Mouse (Mus musculus): ENCODE measurements around the gene Mamdc4.

GRCm38 (mm10) chr2:25566558-25566957 is 8.1 kb downstream of the Mamdc4 start:
- TF ChIP-seq USF1 (IDR thresholded peaks at IDR 0.05; ENCODE audit: low read depth, low read length) (no peak), CTCF (IDR thresholded peaks at IDR 0.05 in 2 of 3, conservative IDR thresholded peaks at IDR 0.05 in 1 of 3; ENCODE audit: control insufficient read depth in 1 of 3, insufficient read depth in 1 of 3, low read depth in 2 of 3, low read length in 3 of 3, poor library complexity in 1 of 3, severe bottlenecking in 1 of 3) (no peak; a peak in 1 of 6 replicates), BHLHE40 (IDR thresholded peaks at IDR 0.05; ENCODE audit: borderline replicate concordance, low read depth, low read length) (no peak), CHD2 (IDR thresholded peaks at IDR 0.05; ENCODE audit: low read length) (no peak), E2F4 (IDR thresholded peaks at IDR 0.05; ENCODE audit: borderline replicate concordance, low read depth, low read length) (no peak), ZKSCAN1 (IDR thresholded peaks at IDR 0.05; ENCODE audit: low read depth, low read length) (no peak), POLR2A (IDR thresholded peaks at IDR 0.05; ENCODE audit: control insufficient read depth in 1 of 2, insufficient read depth in 1 of 2, low read depth in 1 of 2, low read length in 2 of 2, poor library complexity in 1 of 2) (no peak), SIN3A (IDR thresholded peaks at IDR 0.05; ENCODE audit: low read length) (no peak)
